Mouse (Mus musculus): Measurements from ENCODE around the gene Med24.

DNA sequence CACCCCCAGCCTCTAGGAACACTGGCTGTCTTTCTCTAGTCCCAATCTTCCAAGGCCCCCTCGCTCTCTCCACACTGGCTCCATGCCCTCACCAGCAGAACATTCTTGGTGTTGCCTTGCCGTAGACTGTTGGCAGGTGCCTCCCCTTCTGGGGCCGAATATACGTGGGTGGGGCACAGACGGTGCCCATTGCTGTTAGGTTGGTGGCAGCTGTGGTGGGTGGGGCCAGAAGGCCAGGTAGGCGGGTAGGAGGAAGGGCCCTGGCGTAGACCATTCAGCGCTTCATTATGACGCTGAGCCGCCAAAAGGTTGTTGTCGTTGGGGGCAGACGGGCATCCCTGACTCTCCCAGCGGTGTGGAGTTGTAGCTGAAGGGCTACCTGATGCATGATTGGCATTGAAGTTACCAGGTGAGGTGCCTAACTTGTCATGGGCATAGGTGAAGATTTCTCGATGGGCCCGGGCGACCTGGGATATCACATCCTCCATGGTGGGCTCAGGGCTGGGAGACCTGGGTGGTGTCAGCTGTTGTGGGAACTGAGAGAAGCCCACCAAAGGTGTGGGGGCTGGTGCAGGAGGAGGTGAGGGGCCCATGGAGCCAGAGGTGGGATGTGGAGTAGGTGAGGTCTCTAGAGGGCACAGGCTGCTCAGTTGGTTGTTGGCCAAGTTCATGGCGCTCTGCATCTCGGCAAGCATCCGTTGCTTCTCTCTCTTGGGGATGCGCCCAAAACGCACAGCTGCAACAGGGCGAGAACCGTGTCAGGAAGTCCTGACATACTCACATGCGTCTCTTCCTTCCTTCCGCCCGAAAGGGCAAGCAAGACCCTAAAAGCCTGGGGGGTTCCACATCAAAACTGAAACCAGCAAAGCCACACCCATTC lies 41.1 kb upstream of the Med24 start:
- TF ChIP-seq POLR2A (IDR thresholded peaks at IDR 0.05; ENCODE audit: low read depth, low read length) (no peak), CTCF (conservative IDR thresholded peaks at IDR 0.05; ENCODE audit: insufficient read depth, insufficient read length, low read depth, low read length) (no peak)
